Mouse (Mus musculus): ENCODE measurements around the gene Mbip.

Mbip gene

GRCm38 (mm10) chr12:56288548-56288947 lies 57.1 kb downstream of the Mbip start:
- DNase-seq = no peak

GRCm38 (mm10) chr12:56286828-56287227 lies 58.9 kb downstream of the Mbip start:
- no peak for DNase-seq

- no peak for DNase-seq
These were observed 61.5 kb downstream of the Mbip start for GRCm38 (mm10) chr12:56284210-56284609.

- no peak for DNase-seq
These were observed 64.0 kb downstream of the Mbip start for GRCm38 (mm10) chr12:56281649-56282048.

All from kidney, adult 18-20 months (tissue).